Mouse (Mus musculus): ENCODE measurements at regions not wholly inside any gene's neighbourhood (a gene's known extent, or its start where the extent isn't known, plus 50 kb on each side); places are given as distances from the start of the nearest gene placed in this dataset.

DNA sequence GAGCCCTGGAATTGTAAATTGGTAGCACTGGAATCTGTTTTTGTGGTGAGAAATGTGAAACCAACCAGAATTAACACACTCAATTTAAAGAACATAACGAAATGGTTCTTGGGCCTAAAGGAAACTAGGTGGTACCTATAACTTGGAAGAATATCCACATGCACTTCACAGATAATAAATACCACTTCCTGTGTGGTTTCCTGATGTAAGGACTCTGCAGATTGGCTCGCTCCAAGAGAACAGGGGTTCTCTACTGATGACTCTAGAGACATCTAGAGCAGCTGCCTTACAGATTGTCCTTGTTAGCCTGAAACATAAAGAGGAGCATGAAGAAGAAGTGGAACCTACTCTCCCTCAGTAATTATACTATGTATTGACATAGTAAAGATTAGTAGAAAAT is 238.4 kb upstream of the Gm11042 start:
- TF ChIP-seq CTCF (IDR thresholded peaks at IDR 0.05; ENCODE audit: low read depth) (no peak), EP300 (IDR thresholded peaks at IDR 0.05; ENCODE audit: low read depth) (no peak)

All from liver, postnatal 0 days (tissue).